Mouse (Mus musculus): ENCODE measurements at regions not wholly inside any gene's neighbourhood (a gene's known extent, or its start where the extent isn't known, plus 50 kb on each side); places are given as distances from the start of the nearest gene placed in this dataset.

DNA sequence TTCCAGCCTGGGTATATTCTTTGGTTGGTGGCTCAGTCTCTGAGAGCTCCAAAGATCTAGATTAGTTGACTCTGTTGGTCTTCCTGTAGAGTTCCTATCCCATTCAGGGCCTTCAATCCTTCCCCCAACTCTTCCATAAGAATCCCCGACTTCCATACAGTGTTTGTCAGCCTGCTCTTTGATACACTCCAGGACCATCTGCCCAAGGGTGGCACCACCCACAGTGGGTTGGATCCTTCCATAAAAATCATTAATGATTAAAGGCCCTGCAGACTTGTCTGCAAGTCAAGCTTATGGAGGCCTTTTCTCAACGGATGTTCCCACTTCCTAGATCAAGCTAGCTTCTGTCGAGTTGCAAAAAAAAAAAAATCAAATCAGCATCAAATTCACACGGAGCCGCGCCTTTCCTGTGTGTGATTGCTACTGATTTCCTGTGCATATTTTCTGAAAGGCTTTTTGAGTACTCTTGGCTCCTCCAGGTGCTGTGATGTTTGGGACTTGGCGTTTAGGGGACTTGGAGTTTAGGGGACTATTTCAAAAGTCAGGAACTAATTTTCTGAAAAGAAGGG is 171.3 kb upstream of the Gm9833 start:
- H3K9me3 ChIP-seq = no peaks in the 10 kb centered on the region
- no peaks in the 10 kb centered on the region for H3K36me3 ChIP-seq
- H3K4me3 ChIP-seq = no peak overlapping the region
- no peaks in the 10 kb centered on the region for H3K4me1 ChIP-seq
- H3K27me3 ChIP-seq (replicated peaks) = no peaks in the 10 kb centered on the region
- WGBS = 71% methylated on average over 7 of the region's 7 CpGs
- no peak overlapping the region for H3K4me2 ChIP-seq
- no peak for ATAC-seq (ENCODE audit: extremely low read depth, insufficient number of reproducible peaks, low FRiP score, low TSS enrichment)
- H3K9ac ChIP-seq = no peak overlapping the region
- no peak overlapping the region for H3K27ac ChIP-seq (replicated peaks)

DNA sequence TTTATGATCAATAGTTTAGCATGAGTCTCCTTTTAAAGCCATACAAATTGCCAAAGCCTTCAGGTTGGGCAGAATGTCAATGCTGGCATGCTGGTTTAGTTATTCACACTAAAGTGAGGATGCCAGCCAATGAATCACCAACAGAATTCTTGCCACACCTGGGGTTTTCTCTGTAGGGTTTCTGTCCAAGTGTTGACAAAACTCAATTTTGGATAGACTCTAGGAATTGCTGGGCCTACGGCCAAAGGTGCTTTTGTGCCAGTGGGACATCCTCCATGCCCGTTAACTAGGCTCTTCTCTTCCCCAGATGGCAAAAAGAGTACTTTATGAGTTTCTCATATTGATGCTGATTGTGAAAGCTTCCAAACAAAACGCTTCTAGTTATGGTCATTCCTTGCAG is 167.6 kb upstream of the Gm9833 start:
- no peaks in the 10 kb centered on the region for H3K27me3 ChIP-seq (replicated peaks)
- H3K9ac ChIP-seq = no peak overlapping the region
- no peaks in the 10 kb centered on the region for H3K4me1 ChIP-seq
- ATAC-seq (ENCODE audit: extremely low read depth, insufficient number of reproducible peaks, low FRiP score, low TSS enrichment) = no peak
- no peaks in the 10 kb centered on the region for H3K36me3 ChIP-seq
- no peaks in the 10 kb centered on the region for H3K9me3 ChIP-seq
- no peak overlapping the region for H3K4me2 ChIP-seq
- H3K27ac ChIP-seq (replicated peaks) = no peak overlapping the region
- 77% methylated on average over 3 of the region's 3 CpGs for WGBS
- no peak overlapping the region for H3K4me3 ChIP-seq

DNA sequence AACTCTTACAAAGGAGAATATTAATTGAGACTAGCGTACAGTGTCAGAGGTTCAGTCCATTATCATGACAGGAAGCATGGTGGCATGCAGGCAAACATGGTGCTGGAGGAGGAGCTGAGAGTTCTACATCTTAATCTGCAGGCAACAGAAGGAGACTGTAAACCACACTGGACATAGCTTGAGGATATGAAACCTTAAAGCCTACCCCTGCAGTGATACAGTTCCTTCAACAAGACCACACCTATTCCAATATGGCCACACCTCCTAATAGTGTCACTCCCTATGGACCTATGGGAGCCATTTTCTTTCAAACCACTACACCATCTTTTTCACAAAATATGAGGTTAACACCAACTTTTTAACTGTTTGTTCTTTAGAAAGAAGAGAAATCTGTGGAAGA is 166.2 kb upstream of the Gm9833 start:
- ATAC-seq (ENCODE audit: extremely low read depth, insufficient number of reproducible peaks, low FRiP score, low TSS enrichment) = no peak
- Histone ChIP-seq H3K36me3 (no peaks in the 10 kb centered on the region), H3K4me2 (no peak overlapping the region), H3K4me1 (no peaks in the 10 kb centered on the region), H3K27me3 (replicated peaks) (no peaks in the 10 kb centered on the region), H3K9ac (no peak overlapping the region), H3K27ac (replicated peaks) (no peak overlapping the region), H3K9me3 (no peaks in the 10 kb centered on the region), H3K4me3 (no peak overlapping the region)
- WGBS = 78% methylated on average over 1 of the region's 1 CpGs

DNA sequence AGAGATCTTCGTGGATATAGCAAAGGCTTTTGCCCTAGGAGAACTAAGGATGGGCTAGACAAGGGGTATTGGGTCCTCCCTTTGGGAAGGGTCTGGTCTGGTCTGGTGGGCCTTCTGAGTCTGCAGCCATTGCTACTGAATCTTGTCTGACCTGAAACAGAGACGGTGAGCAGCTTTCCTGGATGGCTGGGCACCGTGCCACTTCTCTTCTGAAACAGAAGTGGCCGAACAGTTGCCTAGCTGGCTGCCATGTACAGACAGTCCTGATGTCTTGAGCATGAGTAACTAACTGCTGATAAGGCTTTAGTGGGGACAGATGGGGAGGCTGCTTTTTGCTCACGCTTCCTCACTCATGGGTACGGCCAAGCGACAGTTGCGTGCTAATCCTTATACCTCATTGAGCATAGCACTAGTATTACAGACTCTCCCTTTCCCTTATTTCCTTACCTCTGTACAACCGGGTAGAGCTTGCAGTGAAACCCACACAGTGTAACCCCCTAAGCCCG is 165.3 kb upstream of the Gm9833 start:
- no peak for ATAC-seq (ENCODE audit: extremely low read depth, insufficient number of reproducible peaks, low FRiP score, low TSS enrichment)
- Histone ChIP-seq H3K36me3 (no peaks in the 10 kb centered on the region), H3K4me2 (no peak overlapping the region), H3K4me3 (no peak overlapping the region), H3K27ac (replicated peaks) (no peak overlapping the region), H3K4me1 (no peaks in the 10 kb centered on the region), H3K27me3 (replicated peaks) (no peaks in the 10 kb centered on the region), H3K9me3 (no peaks in the 10 kb centered on the region), H3K9ac (no peak overlapping the region)
- WGBS = 74% methylated on average over 10 of the region's 10 CpGs

DNA sequence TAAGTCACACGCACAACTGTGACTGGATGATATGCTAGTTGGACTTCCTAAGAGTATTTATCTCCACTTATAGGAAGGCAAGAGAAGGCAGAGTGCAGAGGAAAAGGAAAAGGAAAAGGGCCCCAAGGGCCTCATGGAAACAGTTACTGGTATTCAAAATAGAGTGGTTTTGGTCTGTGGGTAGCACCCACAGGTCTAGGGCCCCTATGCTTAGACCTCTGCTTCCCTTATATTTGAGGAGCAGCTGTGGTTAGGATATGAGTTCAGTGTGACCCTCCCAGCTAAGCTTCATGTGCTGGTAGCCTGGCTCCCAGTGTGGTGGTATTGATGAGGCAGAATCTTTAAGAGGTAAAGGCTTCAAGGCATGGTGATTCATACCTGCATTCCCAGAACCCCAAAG is 163.3 kb upstream of the Gm9833 start:
- H3K9ac ChIP-seq = no peak overlapping the region
- no peak for ATAC-seq (ENCODE audit: extremely low read depth, insufficient number of reproducible peaks, low FRiP score, low TSS enrichment)
- H3K27ac ChIP-seq (replicated peaks) = no peak overlapping the region
- no peak overlapping the region for H3K4me2 ChIP-seq
- 68% methylated on average over 1 of the region's 1 CpGs for WGBS
- no peaks in the 10 kb centered on the region for H3K27me3 ChIP-seq (replicated peaks)
- H3K4me3 ChIP-seq = no peak overlapping the region
- no peaks in the 10 kb centered on the region for H3K36me3 ChIP-seq
- no peaks in the 10 kb centered on the region for H3K9me3 ChIP-seq
- no peaks in the 10 kb centered on the region for H3K4me1 ChIP-seq

DNA sequence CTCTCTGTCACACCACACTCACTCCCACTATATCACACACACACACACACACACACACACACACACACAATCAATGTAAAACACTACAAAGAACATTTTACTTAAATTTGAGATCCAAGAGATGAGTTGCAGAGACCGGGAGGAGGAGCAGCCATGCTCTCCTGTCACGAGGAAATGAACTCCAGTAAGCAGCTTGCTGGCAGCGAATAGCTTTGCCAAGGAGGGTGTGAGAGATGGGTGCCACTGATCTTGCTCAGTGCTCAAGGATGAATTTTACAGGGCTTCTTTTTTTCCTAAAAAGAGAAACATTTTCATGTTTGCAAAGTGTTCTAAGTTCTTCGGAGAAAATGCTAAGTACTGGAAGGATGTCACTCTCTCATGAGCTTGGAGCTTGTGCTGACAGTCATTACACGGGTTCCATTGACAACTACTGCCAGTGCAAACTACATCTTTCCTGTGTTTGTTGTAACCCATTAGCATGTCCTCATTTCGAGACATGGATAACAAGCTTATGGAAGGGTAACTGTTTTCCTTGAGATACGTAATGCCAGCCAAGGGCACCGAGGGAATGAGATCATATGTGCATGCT is 151.0 kb upstream of the Gm9833 start:
- Histone ChIP-seq H3K27ac (replicated peaks) (no peak overlapping the region), H3K36me3 (no peaks in the 10 kb centered on the region), H3K4me2 (no peak overlapping the region), H3K9me3 (no peaks in the 10 kb centered on the region), H3K9ac (no peak overlapping the region), H3K4me3 (no peak overlapping the region), H3K4me1 (no peaks in the 10 kb centered on the region), H3K27me3 (replicated peaks) (no peaks in the 10 kb centered on the region)
- no peak for ATAC-seq (ENCODE audit: extremely low read depth, insufficient number of reproducible peaks, low FRiP score, low TSS enrichment)
- WGBS = 63% methylated on average over 8 of the region's 8 CpGs

DNA sequence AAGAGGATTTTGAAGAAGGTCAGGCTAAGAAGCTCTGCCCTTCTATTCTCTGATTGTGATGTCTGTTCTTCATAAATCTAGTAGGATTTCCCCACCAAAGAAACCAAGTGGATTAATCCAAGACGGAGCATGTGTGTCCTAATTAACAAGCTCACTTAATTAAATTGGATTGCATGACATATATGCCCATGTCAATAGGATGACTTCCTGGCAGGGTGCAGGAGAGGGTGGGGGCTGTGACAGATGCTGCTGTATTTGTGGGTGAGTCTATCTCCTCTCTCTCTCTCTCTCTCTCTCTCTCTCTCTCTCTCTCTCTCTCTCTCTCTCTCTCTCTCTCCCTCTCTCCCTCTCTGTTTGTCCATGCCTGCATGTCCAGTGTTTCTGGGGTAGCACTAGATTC is 149.3 kb upstream of the Gm9833 start:
- H3K9me3 ChIP-seq = no peaks in the 10 kb centered on the region
- no peaks in the 10 kb centered on the region for H3K27me3 ChIP-seq (replicated peaks)
- no peak overlapping the region for H3K9ac ChIP-seq
- no peak overlapping the region for H3K4me2 ChIP-seq
- H3K36me3 ChIP-seq = no peaks in the 10 kb centered on the region
- H3K4me1 ChIP-seq = no peaks in the 10 kb centered on the region
- no peak overlapping the region for H3K4me3 ChIP-seq
- no peak for ATAC-seq (ENCODE audit: extremely low read depth, insufficient number of reproducible peaks, low FRiP score, low TSS enrichment)
- H3K27ac ChIP-seq (replicated peaks) = no peak overlapping the region
- WGBS = 67% methylated on average over 1 of the region's 1 CpGs

DNA sequence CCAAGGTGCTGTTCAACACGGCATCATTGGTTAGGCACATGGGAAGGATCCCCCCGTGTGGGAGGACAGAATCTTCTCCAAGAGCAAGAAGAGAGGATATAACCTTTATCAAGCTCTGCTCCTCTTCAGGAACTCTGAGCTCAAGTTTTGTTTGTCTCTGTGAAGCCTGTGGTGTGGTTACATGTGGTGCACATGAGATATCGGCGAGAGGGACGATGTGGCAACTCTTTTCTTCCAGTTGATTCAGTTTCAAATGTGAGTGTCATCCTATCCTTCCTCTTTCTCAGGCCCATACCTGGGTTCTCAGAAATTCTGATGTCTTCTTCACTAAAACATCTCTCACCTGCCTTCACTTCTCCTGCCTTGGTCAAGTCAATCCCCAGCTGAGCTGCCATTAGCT is 145.3 kb upstream of the Gm9833 start:
- Histone ChIP-seq H3K27me3 (replicated peaks) (no peaks in the 10 kb centered on the region), H3K4me1 (no peaks in the 10 kb centered on the region; the same call in 1 of the 2 replicates), H3K9me3 (no peaks in the 10 kb centered on the region), H3K36me3 (no peaks in the 10 kb centered on the region), H3K27ac (replicated peaks) (no peak overlapping the region), H3K9ac (no peak overlapping the region), H3K4me3 (no peak overlapping the region), H3K4me2 (no peak overlapping the region)
- WGBS = 83% methylated on average over 5 of the region's 5 CpGs
- ATAC-seq (ENCODE audit: extremely low read depth, insufficient number of reproducible peaks, low FRiP score, low TSS enrichment) = no peak

DNA sequence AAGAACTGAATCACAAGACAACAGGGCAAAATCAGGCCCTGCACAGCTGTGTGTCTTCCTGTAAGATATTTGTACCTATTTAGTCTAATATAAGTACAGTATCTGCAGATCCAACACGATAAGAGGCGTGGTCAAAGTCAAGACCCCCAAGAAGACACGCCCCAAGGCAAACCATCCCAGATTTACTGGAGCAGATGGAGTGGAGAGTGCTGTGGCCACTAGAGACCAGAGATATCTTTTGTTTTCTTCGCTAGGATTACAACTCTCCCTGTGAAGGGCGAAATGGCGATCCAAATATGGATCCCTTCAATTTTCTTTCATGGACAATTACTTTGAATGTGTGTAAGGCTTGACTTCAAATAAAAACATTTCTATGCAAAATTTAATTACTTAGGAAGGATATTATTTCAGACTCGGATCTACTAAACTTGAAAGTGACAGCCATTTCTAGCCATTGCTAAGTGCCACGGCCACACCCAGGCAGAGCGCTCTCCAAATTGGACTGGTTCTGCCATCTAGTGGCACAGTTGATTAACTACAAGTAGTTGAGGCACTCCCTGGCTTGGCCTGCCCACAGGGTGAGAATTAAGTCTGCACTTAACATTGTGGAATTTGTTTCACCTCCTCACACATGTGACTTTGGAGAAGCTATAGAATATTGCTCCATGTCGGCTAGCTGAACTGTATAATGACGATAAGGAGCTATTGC is 140.4 kb upstream of the Gm9833 start:
- Histone ChIP-seq H3K4me1 (no peaks in the 10 kb centered on the region; the same call in 1 of the 2 replicates), H3K27me3 (replicated peaks) (no peaks in the 10 kb centered on the region), H3K9me3 (no peaks in the 10 kb centered on the region), H3K4me3 (0 out of 2 replicates have a peak overlapping the region, but pooled peaks have one; percentile 5), H3K9ac (no peak overlapping the region), H3K27ac (replicated peaks) (no peak overlapping the region), H3K36me3 (no peaks in the 10 kb centered on the region), H3K4me2 (peak overlapping the region; percentile 43)
- WGBS = 52% methylated on average over 11 of the region's 11 CpGs
- ATAC-seq (ENCODE audit: extremely low read depth, insufficient number of reproducible peaks, low FRiP score, low TSS enrichment) = no peak

DNA sequence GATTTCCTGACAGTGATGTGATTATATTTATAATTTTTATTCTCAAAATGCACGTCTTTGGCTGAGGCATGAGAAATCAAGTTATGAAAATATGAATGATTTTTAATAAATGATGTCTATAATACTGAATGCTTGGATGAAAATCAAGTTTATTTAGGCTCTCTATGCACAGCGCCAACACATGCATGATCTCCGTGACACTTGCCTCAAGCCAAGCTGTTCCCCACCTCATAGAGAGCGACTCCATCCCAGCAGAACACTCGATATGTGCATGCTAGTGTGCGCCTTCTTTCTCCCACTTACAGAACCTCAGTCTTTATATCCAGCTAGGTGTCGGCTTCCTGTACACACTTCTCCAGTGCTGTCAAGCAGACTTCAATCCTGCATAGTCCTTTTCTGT is 139.8 kb upstream of the Gm9833 start:
- Histone ChIP-seq H3K9ac (no peak overlapping the region), H3K27ac (replicated peaks) (no peak overlapping the region), H3K4me1 (no peaks in the 10 kb centered on the region; the same call in 1 of the 2 replicates), H3K9me3 (no peaks in the 10 kb centered on the region), H3K27me3 (replicated peaks) (no peaks in the 10 kb centered on the region), H3K36me3 (no peaks in the 10 kb centered on the region), H3K4me3 (no peak overlapping the region), H3K4me2 (no peak overlapping the region)
- WGBS = 61% methylated on average over 7 of the region's 7 CpGs
- ATAC-seq (ENCODE audit: extremely low read depth, insufficient number of reproducible peaks, low FRiP score, low TSS enrichment) = no peak

DNA sequence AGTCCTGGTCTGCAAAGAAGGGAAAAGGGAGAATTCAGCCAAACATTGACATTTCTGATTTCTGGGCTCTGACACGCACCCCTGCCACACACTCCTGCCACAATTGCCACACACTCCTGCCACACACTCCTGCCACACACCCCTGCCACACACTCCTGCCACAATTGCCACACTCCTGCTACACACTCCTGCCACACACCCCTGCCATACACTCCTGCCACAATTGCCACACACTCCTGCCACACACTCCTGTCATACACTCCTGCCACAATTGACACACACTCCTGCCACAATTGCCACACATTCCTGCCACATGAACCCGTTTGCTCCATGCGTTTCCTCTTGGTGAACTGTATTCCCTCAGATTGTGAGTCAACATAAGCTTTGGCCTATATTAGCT is 130.0 kb upstream of the Gm9833 start:
- H3K9ac ChIP-seq = no peak overlapping the region
- H3K27ac ChIP-seq (replicated peaks) = no peak overlapping the region
- no peaks in the 10 kb centered on the region for H3K4me1 ChIP-seq
- no peaks in the 10 kb centered on the region for H3K27me3 ChIP-seq (replicated peaks)
- no peaks in the 10 kb centered on the region for H3K9me3 ChIP-seq
- no peak overlapping the region for H3K4me2 ChIP-seq
- WGBS = 78% methylated on average over 3 of the region's 3 CpGs
- no peaks in the 10 kb centered on the region for H3K36me3 ChIP-seq
- no peak overlapping the region for H3K4me3 ChIP-seq
- no peak for ATAC-seq (ENCODE audit: extremely low read depth, insufficient number of reproducible peaks, low FRiP score, low TSS enrichment)

All from heart, embryonic 13.5 days (tissue).